Mouse (Mus musculus) ES-E14 (cell line): ENCODE data around the gene Slc25a47.

ENCODE experiments used
- CHD2 ChIP-seq: IDR thresholded peaks from 2 replicates; pipeline ENCODE4 v1.6.1; 2014; ENCODE audit warnings: mild to moderate bottlenecking, low read depth, low read length, inconsistent platforms
- MAFK ChIP-seq: IDR thresholded peaks from 2 replicates; pipeline ENCODE4 v1.6.1; 2014; ENCODE audit warnings: mild to moderate bottlenecking, low read depth, low read length, inconsistent platforms; ENCODE audit not compliant: insufficient read depth

- TF ChIP-seq MAFK (no peak), CHD2 (no peak)
These were observed 31.5 kb upstream of the Slc25a47 start for GRCm38 (mm10) chr12:108804388-108804787.
